Mouse (Mus musculus) gastrocnemius, postnatal 36 days (tissue): ENCODE measurements around the gene Rpl26. TPM values are rescaled to one million over a fixed set of nuclear protein-coding genes. Genes with fewer than 3 reads are reported as not detected.

Experiments
- DNase-seq, 2 experiments: peaks; one replicate each; pipeline ENCODE4 v3.0.0; 2022
- intact Hi-C: fragments of 180-260 bp; cut with DNase I; formaldehyde crosslinking; loops from one replicate; pipeline ENCODE4 v1.15.1; 2025
- total RNA-seq, 2 experiments: library from RNA; stranded (reverse); gene quantifications; 2 replicates each; pipeline ENCODE4 v1.2.3; 2021

Rpl26 gene
- total RNA-seq, 2 experiments from 2014 or later, result 536 to 627 TPM

DNA sequence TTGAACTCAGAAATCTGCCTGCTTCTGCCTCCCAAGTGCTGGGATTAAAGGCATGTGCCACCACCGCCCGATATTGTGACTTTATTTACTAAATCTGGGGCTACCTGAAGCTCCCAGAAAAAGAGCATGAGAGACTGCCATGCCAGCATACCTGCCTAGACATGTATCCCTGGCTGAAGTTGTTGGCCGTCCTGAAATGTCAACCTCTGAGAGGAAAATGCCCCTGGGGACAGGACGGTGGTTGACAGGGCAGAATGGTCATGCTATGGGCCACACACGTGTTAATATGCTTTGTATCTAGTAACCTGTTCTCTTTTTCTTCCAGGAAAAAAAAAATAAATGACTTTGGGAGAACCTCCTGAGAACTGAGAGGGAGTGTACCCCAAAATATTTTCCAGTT is 15.3 kb upstream of the Rpl26 start:
- no peak for DNase-seq
- intact Hi-C loops, result no loop called here

DNA sequence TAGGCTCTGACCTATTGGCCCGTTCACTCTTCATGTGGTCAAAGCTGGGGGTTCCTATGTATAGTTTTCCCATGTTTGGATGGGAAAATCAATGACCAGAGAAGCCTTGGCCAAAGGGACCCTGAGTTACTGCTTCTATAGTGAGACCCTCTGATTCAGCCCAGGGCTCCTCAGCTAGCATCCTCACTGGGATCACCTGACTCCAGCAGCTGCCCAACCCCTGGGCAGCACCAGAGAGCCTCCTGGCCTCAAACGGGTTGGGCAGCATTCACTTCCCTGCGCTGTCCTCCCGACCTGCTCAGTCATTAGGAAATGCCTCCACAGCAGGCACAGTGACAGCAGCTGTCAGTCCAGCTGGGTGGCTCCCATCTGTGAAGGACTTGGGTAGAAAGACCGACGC is 13.1 kb upstream of the Rpl26 start, which contains the start of gene Rnf222:
Gene Rnf222, plus strand, starts transcription at position 301 of the 400 bp plus-strand sequence.
- DNase-seq, result no peak
- intact Hi-C loops, result no loop called here

DNA sequence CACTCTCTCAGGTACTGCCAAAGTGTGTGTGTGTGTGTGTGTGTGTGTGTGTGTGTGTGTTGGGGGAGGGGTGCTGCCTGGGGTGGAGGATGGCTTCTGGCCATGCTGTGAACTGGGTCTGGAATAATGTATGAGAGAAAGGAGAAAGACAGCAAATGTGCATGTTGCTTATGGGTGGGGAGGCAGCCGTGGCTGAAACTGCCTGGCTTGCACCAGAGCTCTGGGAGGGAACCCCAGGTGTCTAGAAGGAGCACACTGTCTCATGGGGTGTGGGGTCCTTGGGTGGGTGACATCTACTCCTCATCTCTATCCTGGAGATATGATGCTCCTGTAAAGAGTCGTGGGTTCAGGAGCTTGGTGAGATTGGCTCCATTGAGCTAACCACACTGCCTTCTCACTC is 12.7 kb upstream of the Rpl26 start:
- intact Hi-C loops, result no loop called here
- DNase-seq, result no peak

DNA sequence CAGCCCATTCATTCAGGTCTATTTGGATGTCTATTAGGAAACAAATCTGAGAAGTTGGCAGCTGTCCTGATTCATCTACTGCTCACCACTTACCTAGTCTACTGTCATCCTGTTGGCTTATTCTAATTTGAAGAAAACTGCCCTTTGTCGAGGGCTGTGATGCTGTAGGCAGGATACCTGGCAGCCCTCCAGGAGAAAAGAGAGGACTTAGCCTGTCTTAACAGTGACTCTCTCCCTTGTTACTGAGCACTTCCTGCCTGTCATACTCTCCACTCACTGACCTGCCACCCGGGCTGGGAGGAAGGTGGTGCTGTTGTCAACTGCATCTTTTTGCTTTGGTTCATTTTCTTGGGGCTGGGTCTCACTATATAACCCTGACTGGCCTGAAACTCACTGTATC is 10.8 kb upstream of the Rpl26 start:
- intact Hi-C loops, result no loop called here
- no peak for DNase-seq

DNA sequence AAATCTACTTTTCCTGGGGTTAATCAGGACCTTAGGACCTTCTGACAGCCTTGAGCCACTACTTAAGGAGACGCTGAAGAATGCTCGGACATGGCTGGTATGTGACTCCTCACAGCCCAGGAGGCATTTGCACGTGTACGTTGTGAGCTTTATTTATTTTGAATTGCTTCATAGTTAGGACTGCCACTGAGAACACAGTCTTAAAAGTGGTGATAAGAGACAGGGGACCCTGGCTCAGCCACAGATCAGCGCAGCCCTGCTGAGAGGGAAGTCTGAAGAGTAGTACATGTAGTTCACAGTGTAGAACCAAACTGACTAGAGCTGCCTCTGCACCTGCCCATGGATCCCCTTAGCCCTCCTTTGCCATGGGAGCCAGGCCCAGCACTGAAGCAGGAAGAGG is 9.6 kb upstream of the Rpl26 start:
- no peak for DNase-seq
- intact Hi-C loops, result no loop called here

DNA sequence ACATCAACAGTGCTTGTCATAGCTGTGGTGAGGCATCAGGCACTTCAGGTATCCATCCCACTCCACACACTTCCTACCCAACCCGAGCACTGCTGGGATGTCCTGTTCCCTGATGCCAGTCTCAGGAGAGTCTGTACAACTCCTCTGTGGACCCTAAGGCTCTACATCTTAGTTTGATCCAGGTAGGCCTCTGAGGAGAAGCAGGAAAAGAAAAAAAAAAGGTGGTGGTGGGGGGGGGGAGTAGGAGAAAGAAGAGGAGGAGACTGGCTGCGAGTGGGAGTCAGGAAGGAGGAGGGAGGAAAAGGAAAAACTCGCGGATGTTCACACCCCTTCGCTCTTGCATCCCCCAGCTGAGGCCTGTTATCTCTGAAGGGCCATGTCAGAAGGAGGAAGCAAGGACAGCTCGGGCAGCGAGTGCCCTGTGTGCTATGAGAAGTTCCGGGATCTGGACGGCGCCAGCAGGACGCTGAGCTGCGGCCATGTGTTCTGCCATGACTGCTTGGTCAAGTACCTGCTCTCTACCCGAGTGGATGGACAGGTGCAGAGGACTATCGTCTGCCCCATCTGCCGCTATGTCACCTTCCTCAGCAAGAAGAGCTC is 9.1 kb upstream of the Rpl26 start:
- intact Hi-C loops, result no loop called here
- no peak for DNase-seq

DNA sequence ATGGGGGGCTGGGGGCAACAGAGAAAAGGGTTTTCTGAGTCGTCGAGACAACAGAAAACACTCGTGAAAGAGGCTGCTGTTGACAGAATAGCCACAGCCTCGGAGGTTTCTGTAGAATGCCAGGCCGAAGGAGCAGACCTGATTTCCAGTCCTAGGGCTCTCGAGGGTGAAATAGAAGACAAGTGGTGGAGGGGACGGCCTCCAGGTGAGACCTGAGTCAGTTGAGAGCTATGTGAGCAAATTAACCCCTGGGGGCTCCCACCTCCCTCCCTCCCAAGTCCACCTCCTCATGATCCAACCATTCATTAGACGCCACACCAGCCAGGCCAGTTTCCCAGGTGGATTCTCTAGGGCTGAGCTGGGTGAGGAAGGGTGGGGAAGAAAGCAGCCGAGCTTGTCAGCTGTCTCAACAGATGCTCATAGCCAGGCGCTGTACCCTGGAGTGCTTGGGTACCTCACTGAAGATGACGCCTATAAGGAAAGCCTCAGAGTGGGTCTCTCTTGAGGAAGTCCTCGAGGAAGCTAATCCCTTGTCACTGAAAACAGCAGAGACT is 7.4 kb upstream of the Rpl26 start:
- DNase-seq, result no peak
- intact Hi-C loops, result no loop called here

DNA sequence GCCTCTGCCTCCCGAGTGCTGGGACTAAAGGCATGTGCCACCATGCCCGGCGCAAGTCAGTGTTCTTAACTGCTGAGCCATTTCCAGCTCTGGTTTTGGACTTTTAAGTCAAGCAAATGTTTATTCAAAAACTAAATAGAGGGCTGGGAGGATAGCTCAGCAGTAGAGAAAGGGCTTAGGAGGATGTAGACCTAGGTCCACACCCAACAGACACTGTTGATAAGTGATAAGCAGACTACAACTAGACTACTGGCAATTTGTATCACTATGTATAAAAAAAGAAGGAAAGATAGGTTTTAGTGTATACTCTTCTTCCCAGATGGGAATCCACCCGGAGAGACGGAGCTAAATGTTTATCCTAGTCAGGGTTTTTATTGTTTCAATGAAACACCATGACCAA is 5.1 kb upstream of the Rpl26 start:
- DNase-seq, result no peak
- intact Hi-C loops, result no loop called here

DNA sequence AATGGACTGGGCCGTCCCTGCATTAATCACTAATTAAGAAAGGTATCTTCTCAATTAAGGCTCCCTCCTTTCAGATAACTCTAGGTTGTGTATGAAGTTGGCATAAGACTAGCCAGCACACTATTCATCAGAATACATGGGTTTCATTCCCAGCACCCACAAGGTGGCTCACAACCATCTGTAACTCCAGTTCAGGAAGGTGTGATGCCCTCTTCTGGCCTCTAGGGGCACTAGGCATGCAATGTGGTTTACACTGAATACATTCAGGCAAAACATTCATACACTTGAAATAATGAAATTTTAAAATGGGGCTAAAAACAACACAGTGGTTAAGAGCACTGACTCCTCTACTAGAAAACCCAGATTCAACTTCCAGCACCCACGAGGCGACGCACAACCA is 4.3 kb upstream of the Rpl26 start:
- no peak for DNase-seq
- intact Hi-C loops, result no loop called here

DNA sequence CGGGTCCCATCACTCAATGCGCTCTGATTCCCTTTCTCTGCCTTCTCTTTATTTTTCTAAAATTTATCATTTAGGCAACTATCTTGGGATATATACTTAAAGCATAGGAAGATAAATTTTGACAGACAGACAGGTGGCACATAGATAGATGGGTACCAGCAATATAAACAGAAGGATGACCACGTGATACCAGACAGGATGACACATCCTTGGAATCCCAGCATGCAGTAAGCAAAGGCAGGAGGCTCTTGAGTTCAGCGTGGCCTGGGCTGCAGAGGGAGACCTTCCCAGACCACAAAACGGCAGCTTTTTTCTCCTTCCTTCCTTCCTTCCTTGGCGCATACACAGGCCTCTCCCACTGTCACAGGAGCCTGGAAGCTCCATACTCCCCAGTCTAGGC is 3.5 kb upstream of the Rpl26 start:
- DNase-seq, result no peak
- intact Hi-C loops, result no loop called here

DNA sequence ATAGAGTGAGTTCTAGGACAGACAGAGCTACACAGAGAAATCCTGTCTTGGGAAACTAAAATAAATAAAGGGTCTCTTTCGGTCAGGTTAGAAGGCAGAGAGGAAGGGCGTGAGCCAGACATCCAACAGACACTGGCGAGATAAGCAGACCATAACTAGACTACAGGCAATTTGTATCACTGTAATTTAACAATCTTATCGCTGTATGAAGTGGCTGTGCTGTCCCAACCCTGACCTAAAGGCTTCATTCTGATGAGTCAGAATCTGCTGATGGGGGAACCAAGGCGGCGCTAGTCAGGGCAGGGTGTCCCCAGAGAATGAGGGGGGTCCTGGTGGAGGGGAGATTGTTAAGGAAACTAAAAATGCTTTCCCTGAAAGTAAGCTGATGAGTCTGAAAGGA is 2.6 kb upstream of the Rpl26 start:
- intact Hi-C loops, result no loop called here
- DNase-seq, result no peak

DNA sequence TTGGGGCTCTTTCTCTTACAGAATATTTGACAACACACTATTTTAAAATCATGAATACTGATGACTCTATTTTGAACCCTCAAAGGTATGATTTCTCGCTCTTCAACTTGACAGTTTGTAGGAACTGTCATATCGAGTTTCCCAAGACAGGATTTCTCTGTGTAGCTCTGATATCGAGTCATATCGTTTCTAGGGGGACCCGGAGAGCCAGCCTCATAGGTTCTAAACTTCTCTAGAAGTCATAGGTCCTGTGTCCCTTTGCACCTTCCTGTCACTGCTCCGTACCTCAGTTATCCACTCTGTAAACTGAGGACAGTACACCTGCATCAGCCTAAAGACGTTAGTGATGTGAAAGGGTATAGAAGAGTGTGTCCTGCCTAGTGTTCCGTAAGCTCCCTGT is 1.6 kb upstream of the Rpl26 start:
- intact Hi-C loops, result loop anchor here (10.0 kb wide), 1 partner anchor 225 kb away; the partner anchor contains the start of genes 9130213A22Rik, Aloxe3 and Hes7

DNA sequence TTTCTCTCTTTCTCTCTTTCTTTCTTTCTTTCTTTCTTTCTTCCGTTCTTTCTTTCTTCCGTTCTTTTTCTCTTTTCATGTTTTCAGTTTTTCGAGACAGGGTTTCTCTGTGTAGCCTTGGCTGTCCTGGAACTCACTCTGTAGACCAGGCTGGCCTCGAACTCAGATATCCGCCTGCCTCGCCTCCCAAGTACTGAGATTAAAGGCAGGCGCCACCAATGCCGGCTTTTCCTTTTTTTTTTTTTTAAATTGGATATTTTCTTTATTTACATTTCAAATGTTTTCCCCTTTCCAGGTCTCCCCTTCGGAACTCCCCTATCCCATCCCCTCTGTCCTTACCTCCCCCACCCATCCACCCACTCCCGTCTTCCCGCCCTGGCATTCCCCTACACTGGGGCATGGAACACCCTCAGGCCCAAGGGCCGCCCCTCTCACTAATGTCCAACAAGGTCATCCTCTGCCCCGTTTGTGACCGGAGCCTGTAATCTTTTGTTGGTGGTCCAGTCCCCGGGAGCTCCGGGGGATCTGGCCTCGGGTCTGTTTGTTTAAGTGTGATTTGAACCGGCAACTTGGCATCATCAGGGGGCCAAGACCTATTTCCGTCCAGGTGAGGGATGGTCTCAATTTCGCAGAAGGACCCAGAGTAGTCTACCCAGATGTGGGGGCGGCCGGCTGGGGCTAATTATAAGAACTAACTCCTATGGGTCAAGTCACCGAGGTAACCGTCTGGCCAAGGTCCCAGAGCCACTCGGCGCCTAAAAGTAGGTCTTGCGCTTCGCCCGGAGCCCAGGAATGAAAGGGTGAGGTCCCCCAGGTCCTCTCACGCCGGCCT is 648 bp upstream of the Rpl26 start:
- intact Hi-C loops, result loop anchor here (10.0 kb wide), 1 partner anchor 224 kb away; the partner anchor contains the start of genes 9130213A22Rik, Aloxe3 and Hes7
- no peak for DNase-seq

More for the DNA sequence above, 1.6 kb upstream of the Rpl26 start:
- DNase-seq, result no peak

DNA sequence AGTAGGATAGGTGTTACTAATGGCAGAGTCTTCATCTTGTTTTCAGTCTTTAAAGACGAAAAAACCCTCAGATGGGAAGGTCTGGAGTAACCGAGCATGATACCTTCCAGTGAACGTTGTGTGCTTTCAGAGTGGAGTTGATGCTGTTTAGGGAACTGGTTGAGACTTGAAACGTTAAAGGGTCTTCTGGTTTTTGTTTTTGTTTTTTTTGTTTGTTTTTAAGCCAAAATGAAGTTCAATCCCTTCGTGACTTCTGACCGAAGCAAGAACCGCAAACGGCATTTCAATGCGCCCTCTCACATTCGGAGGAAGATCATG is 623 bp downstream of the Rpl26 start:
- DNase-seq, result no peak
- intact Hi-C loops, result loop anchor here (10.0 kb wide), 1 partner anchor 223 kb away; the partner anchor contains the start of genes 9130213A22Rik, Aloxe3 and Hes7

DNA sequence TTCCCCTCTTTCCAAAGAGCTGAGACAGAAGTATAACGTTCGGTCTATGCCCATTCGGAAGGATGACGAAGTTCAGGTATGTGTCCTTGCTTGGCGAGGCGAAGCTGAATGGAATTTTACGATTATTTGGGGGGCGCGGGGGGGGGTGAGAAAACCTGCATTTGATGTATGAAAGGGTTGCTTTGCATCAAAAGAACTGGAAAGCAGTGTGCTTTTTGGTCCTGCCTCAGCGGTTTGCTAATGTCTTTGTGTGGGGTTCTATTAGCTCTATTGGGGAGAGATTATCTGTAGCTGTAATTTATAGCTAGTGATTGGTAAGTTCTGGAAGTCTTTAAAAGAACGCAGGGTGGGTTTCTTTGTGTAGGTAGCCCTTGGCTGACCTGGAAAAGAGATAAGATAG is 984 bp downstream of the Rpl26 start:
- no peak for DNase-seq
- intact Hi-C loops, result loop anchor here (10.0 kb wide), 1 partner anchor 222 kb away; the partner anchor contains the start of genes 9130213A22Rik, Aloxe3 and Hes7

DNA sequence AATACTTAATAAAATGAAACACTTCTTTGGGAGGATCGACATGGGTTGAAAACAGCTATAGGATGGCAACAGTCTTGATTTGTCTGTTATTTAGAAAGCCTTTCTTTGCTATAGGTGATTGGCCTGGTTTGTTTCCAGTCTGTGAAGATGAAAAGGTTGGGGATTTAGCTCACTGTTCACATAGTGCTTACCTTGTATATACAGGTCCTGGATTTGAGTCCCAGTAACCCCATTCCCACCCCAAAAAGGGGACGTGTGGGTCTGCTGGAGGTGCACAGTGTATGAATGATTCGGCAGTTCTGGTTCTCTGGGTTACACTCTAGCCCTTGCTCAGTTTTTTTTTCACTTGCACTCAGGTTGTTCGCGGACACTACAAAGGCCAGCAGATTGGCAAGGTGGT is 1.4 kb downstream of the Rpl26 start:
- no peak for DNase-seq
- intact Hi-C loops, result loop anchor here (10.0 kb wide), 1 partner anchor 222 kb away; the partner anchor contains the start of genes 9130213A22Rik, Aloxe3 and Hes7

DNA sequence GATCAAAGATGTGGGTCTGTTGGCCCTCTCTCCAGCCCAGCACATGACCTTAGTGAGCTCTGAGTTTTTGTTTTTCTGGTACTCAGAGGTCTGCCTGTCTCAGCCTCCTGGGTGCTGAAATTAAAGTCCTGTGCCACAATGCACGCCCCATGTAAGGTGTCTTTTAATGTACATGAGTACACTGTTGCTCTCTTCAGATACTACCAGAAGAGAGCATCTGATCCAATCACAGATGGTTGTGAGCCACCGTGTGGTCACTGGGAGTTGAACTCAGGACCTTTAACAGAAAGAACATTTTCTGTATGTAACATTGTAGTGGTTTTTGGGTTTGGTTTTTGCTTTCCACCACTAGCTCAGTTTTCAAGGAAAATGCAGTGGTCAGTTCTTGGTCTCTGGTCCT is 2.4 kb downstream of the Rpl26 start:
- no peak for DNase-seq

DNA sequence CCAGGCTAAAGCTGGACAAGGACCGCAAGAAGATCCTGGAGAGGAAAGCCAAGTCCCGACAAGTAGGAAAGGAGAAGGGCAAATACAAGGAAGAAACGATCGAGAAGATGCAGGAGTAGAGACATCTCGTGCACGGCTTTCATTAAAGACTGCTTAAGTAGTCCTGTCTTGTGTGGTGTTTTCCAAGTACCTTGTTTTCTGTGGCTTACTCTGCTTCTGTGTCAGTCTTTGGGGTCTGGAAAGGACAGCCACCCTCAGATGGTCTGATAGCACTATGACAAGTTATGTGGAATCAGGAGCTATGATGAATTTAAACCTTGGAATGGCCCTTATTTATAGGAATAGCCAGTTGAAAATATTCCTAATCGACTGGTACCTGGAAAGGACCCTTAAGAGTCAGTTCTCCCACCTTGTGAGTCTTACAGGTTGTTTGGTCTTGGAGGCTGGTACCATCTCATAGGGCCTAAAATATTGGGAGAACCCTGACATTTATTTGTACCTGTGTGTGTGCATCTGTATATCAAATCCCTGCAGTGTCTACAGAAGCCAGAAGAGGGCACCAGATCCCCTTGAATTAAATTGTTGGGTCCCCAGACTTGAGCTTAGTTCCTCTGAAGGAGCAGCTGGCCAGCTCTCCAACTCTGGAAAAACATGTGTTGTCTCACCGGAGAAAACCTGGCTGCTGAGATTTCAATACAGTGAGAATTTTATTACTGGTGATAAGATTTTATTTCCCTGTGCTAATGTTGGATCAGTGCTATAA is 3.2 kb downstream of the Rpl26 start:
- DNase-seq, result peak in 1 of 2 experiments; percentile 68
- intact Hi-C loops, result loop anchor here (2.0 to 10.0 kb wide), 4 partner anchors 48 to 220 kb away; partner anchors contain the start of genes 9130213A22Rik, Aloxe3 and Hes7

More for the DNA sequence above, 2.4 kb downstream of the Rpl26 start:
- intact Hi-C loops, result loop anchor here (2.0 to 10.0 kb wide), 3 partner anchors 79 to 221 kb away; partner anchors contain the start of genes 9130213A22Rik, Aloxe3 and Hes7

DNA sequence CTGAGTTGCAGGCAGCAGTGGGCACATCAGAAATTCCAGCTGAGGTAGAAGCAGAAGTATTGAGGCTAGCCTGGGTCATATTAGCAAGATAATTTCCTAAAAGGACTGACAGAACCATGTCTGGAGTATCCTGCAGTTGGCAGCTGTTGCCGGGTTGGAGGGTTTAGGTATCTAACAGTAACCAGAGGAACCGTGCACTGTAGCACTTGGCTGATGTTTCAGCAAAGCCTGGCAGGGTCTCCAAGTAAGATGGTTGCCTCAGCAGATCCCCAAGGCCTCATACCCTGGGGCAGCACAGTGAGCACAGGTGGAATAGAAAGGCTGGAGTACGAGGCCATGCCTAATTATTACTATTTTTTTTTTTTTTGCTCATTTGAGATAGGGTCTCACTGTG is 3.8 kb downstream of the Rpl26 start:
- no peak for DNase-seq
- intact Hi-C loops, result loop anchor here (2.0 to 10.0 kb wide), 4 partner anchors 47 to 220 kb away; partner anchors contain the start of genes 9130213A22Rik, Aloxe3 and Hes7
